Mouse (Mus musculus) liver, embryonic 12.5 days (tissue): ENCODE data around the gene Amh. TPM values are rescaled to one million over a fixed set of nuclear protein-coding genes. Genes with fewer than 3 reads are reported as not detected.

ENCODE experiments used
- ATAC-seq: fragments of 200-750 bp; cut with Nextera tagmentation; 2 replicates; pipeline ENCODE4 v1.8.0; 2017; ENCODE audit warnings: moderate number of reproducible peaks, mild to moderate bottlenecking, moderate library complexity
- H3K27ac ChIP-seq: fragments of 300-500 bp; sonication (generic); 2 replicates; pipeline ENCODE4 v1.5.1; 2016; ENCODE audit warnings: mild to moderate bottlenecking
- H3K27me3 ChIP-seq: fragments of 300-500 bp; sonication (generic); replicated peaks from 2 replicates; pipeline ENCODE4 v1.6.1; 2016; ENCODE audit warnings: mild to moderate bottlenecking, moderate library complexity
- H3K36me3 ChIP-seq: fragments of 300-500 bp; sonication (generic); 2 replicates; pipeline ENCODE4 v1.6.1; 2016; ENCODE audit warnings: mild to moderate bottlenecking, moderate library complexity
- H3K4me1 ChIP-seq: fragments of 300-500 bp; sonication (generic); 2 replicates; pipeline ENCODE4 v1.6.1; 2016
- H3K4me2 ChIP-seq: fragments of 300-500 bp; sonication (generic); 2 replicates; pipeline ENCODE4 v1.6.1; 2016; ENCODE audit warnings: mild to moderate bottlenecking, moderate library complexity
- H3K4me3 ChIP-seq: fragments of 300-500 bp; sonication (generic); 2 replicates; pipeline ENCODE4 v1.5.1; 2016; ENCODE audit warnings: mild to moderate bottlenecking, moderate library complexity
- H3K9ac ChIP-seq: fragments of 300-500 bp; sonication (generic); 2 replicates; pipeline ENCODE4 v1.6.1; 2016; ENCODE audit warnings: mild to moderate bottlenecking, moderate library complexity
- H3K9me3 ChIP-seq: fragments of 300-500 bp; sonication (generic); replicated peaks from 2 replicates; pipeline ENCODE4 v1.6.1; 2016; ENCODE audit warnings: mild to moderate bottlenecking, moderate library complexity
- WGBS: fragments of 180-500 bp; shearing (Covaris S2); methylation state at CpG from one replicate; pipeline ENCODE4 v1.1.7; 2016; ENCODE audit not compliant: insufficient replicate concordance; 5-methylcytosine and 5-hydroxymethylcytosine counted together
- polyA plus RNA-seq: library from polyadenylated mRNA; unstranded; fragments of >200 nt; fragmentation: Nextera tagmentation; extraction: Ambion mirVana; gene quantifications from 2 replicates; pipeline ENCODE4 v1.2.1, GENCODE M21; 2016

Amh gene
- 0.07 TPM in 1 of 2 replicates, not detected in the other for polyA plus RNA-seq

DNA sequence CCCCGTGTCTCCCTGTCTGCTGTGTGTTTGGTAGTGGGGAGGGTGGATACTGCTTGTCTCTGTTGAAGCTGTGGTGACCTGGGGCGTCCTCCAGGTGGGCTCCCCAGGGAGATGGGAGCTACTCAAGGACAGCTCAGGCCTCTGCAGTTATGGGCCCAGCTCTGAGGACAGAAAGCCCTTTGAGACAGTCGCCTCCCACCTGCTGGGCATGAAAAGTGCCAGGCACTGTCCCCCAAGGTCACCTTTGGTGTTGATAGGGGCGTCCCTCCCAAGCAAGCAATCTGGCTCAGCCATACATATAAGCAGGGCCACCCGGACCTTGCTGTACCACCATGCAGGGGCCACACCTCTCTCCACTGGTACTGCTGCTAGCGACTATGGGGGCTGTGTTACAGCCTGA is at the start of gene Amh:
TSS of gene Amh (plus strand) at position 328 of the 400 bp plus-strand sequence.
- no peaks in the 10 kb centered on the region for H3K9me3 ChIP-seq
- H3K4me1 ChIP-seq: peaks cover 68% of the 10 kb centered on the region
- ATAC-seq: no peak
- 66% methylated on average over 6 of the region's 6 CpGs for WGBS
- no peak within 1 kb of the TSS for H3K9ac ChIP-seq
- H3K27me3 ChIP-seq: peaks cover 38% of the 10 kb centered on the region
- no peak within 1 kb of the TSS for H3K4me3 ChIP-seq
- peak within 1 kb of the TSS; percentile 88; the same call in 1 of the 2 replicates for H3K4me2 ChIP-seq
- peak within 1 kb of the TSS; percentile 26; the same call in 1 of the 2 replicates for H3K27ac ChIP-seq
- H3K36me3 ChIP-seq: peaks cover 57% of the 10 kb centered on the region

DNA sequence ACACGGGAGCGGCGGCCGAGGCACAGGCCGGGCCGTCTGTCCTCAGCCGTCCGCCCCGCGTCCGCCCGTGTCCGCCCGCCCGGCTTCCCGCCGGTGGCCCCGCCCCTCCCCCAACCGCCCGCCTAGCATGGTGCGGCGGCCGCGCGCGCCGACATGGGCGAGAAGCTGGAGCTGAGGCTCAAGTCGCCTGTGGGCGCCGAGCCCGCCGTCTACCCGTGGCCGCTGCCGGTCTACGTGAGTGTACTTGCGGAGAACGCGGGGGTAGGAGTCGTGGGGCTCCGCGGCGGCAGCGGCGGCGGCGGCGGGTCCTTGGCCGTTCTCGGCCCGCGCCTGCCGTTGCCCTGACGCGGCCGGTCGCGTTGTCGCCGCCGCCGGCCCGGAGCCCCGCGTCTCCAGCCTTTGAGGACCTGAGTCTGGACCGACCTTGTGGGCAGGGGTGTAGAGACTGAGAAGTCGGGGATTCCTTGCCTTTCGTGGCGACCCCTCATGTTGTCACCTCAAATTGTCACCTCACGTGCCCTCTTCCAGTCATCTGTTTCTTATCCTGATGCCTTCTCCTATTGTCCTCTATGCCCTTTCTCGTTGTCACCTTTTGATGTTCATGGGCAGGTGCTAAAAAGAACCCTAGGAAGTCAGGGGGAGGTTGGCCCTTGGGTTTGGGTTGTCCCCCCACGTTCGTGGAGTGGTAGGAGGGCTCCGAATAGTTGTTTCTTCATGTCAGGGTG is 49.6 kb upstream of the Amh start:
- H3K4me2 ChIP-seq: peak overlapping the region; percentile 87
- no peaks in the 10 kb centered on the region for H3K9me3 ChIP-seq
- peak overlapping the region; percentile 87 for H3K27ac ChIP-seq
- peak overlapping the region; percentile 96 for H3K9ac ChIP-seq
- ATAC-seq: peak; percentile 62
- H3K36me3 ChIP-seq: 0 out of 2 replicates have a peak, but pooled peaks cover 2% of the 10 kb centered on the region
- peak overlapping the region; percentile 97 for H3K4me3 ChIP-seq
- no peaks in the 10 kb centered on the region for H3K27me3 ChIP-seq
- under 1% methylated on average over 74 of the region's 75 CpGs for WGBS
- peaks cover 78% of the 10 kb centered on the region for H3K4me1 ChIP-seq

DNA sequence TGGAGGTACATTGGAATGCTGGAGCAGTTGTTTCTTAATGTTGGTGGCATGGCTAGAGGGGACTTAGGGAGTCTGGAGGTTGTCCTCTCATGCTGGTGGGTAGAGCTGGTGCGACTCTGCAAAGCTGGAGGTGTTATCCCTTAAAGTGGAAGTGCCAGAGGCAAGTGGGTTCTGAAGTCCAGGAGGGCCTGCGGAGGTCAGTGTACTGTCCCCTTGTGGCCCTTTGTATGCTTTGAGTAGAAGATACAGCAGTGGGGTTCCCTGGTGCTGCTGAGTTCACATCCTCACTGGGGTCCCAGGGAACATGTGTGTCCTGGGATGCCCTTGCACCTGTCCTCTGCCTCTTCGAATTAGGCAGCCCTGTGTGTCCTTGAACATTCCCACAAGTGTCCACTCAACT is 48.9 kb upstream of the Amh start:
- peak overlapping the region; percentile 87 for H3K27ac ChIP-seq
- ATAC-seq: no peak
- WGBS: 22% methylated on average over 3 of the region's 3 CpGs

GRCm38 (mm10) chr10:80756509-80756908 is 48.5 kb upstream of the Amh start:
- H3K4me2 ChIP-seq: peak overlapping the region; percentile 87
- H3K9me3 ChIP-seq: no peaks in the 10 kb centered on the region
- no peak for ATAC-seq
- H3K27ac ChIP-seq: peak overlapping the region; percentile 87
- no peaks in the 10 kb centered on the region for H3K27me3 ChIP-seq
- H3K4me1 ChIP-seq: peaks cover 80% of the 10 kb centered on the region
- H3K36me3 ChIP-seq: 0 out of 2 replicates have a peak, but pooled peaks cover 2% of the 10 kb centered on the region
- H3K4me3 ChIP-seq: peak overlapping the region; percentile 97
- WGBS: 38% methylated on average over 2 of the region's 2 CpGs
- H3K9ac ChIP-seq: peak overlapping the region; percentile 96

More for the DNA sequence above, 48.9 kb upstream of the Amh start:
- Histone ChIP-seq H3K9ac (peak overlapping the region; percentile 96), H3K4me3 (peak overlapping the region; percentile 97), H3K9me3 (no peaks in the 10 kb centered on the region), H3K4me1 (peaks cover 80% of the 10 kb centered on the region), H3K4me2 (peak overlapping the region; percentile 87), H3K36me3 (0 out of 2 replicates have a peak, but pooled peaks cover 2% of the 10 kb centered on the region), H3K27me3 (no peaks in the 10 kb centered on the region)

DNA sequence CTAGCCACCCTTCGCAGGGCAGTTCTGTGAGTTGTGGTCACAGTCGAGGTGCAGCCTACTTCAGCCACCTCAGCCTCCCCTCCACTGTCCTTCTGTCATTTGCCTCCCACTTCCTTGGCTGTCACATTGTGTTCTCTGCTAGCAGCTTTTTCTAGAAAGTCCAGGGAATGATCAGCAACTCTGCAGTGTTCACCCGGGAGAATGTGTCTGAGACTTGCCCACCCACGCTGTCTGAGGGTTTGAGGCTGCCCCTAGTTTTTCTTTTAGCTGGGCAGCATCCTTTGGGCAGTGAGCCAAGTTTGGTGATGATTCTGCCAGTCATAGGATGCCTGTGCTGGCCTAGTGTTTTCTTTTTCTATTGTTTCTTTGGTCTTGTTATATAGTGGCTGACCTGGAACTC is 48.1 kb upstream of the Amh start:
- Histone ChIP-seq H3K9me3 (no peaks in the 10 kb centered on the region), H3K4me3 (peak overlapping the region; percentile 97), H3K27ac (peak overlapping the region; percentile 87; the same call in 1 of the 2 replicates), H3K9ac (peak overlapping the region; percentile 96), H3K4me2 (peak overlapping the region; percentile 87), H3K27me3 (no peaks in the 10 kb centered on the region), H3K36me3 (0 out of 2 replicates have a peak, but pooled peaks cover 2% of the 10 kb centered on the region), H3K4me1 (peaks cover 80% of the 10 kb centered on the region)
- ATAC-seq: no peak
- WGBS: 56% methylated on average over 4 of the region's 4 CpGs

- Histone ChIP-seq H3K9me3 (no peaks in the 10 kb centered on the region), H3K4me3 (peak overlapping the region; percentile 97; the same call in 1 of the 2 replicates), H3K27ac (peak overlapping the region; percentile 20; the same call in 1 of the 2 replicates), H3K9ac (0 out of 2 replicates have a peak overlapping the region, but pooled peaks have one; percentile 17), H3K27me3 (no peaks in the 10 kb centered on the region), H3K36me3 (peaks cover 4% of the 10 kb centered on the region; the same call in 1 of the 2 replicates), H3K4me1 (peaks cover 78% of the 10 kb centered on the region), H3K4me2 (peak overlapping the region; percentile 87)
- peak; percentile 38; the same call in 1 of the 2 replicates for ATAC-seq
- WGBS: 49% methylated on average over 5 of the region's 5 CpGs
Measured at GRCm38 (mm10) chr10:80757717-80758116, 47.3 kb upstream of the Amh start.

DNA sequence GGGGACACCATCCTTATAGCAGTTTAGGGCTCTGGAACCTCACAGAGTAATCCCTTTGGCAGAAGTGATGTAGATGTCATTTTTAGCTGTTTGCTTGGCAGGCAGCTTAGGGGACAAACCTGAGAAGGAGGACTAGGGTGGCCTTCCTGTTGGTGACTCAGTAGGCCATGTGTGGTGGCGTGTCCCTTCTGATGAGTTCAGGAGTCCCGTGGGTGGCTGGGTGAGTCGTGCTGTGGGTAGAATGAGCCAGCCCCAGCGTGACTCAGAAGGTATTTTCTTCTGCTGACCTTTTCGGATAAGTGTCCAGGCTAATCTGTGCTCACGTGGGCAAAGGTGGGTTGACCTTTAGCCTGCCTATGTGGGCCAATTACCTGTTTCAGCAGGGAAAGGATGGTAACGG is 46.4 kb upstream of the Amh start:
- peaks cover 83% of the 10 kb centered on the region for H3K4me1 ChIP-seq
- no peak overlapping the region for H3K4me2 ChIP-seq
- no peaks in the 10 kb centered on the region for H3K9me3 ChIP-seq
- H3K4me3 ChIP-seq: no peak overlapping the region
- H3K36me3 ChIP-seq: peaks cover 13% of the 10 kb centered on the region; the same call in 1 of the 2 replicates
- no peaks in the 10 kb centered on the region for H3K27me3 ChIP-seq
- WGBS: 66% methylated on average over 7 of the region's 7 CpGs
- no peak overlapping the region for H3K27ac ChIP-seq
- H3K9ac ChIP-seq: peak overlapping the region; percentile 25; the same call in 1 of the 2 replicates
- no peak for ATAC-seq

- no peak overlapping the region for H3K9ac ChIP-seq
- peaks cover 81% of the 10 kb centered on the region for H3K4me1 ChIP-seq
- H3K4me3 ChIP-seq: no peak overlapping the region
- no peak overlapping the region for H3K27ac ChIP-seq
- no peaks in the 10 kb centered on the region for H3K27me3 ChIP-seq
- no peak overlapping the region for H3K4me2 ChIP-seq
- H3K9me3 ChIP-seq: no peaks in the 10 kb centered on the region
- no peak for ATAC-seq
- H3K36me3 ChIP-seq: peaks cover 34% of the 10 kb centered on the region
- 83% methylated on average over 4 of the region's 4 CpGs for WGBS
Measured at GRCm38 (mm10) chr10:80760596-80761524, 44.2 kb upstream of the Amh start.

DNA sequence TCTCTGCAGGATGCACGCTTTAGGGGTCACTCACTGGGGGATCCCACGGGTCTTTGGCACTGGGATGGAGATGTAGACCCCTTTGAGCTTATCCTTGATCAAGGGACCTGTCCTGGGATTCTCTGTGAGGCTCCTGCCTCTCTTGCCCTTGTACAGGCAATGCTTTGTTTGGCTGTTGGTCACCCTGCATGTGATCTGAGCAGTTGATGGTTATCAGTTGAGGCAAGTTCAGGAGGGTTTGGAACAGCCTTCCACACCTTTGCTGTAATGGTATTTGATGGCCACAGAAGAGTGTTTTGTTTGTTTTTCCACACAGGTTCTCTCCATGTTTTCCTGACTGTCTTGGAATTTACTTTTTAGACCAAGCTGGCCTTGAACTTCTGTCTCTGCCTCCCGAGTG is 43.2 kb upstream of the Amh start:
- H3K9me3 ChIP-seq: no peaks in the 10 kb centered on the region
- peaks cover 71% of the 10 kb centered on the region for H3K4me1 ChIP-seq
- H3K27ac ChIP-seq: no peak overlapping the region
- 70% methylated on average over 3 of the region's 3 CpGs for WGBS
- no peak overlapping the region for H3K9ac ChIP-seq
- ATAC-seq: no peak
- H3K36me3 ChIP-seq: peaks cover 44% of the 10 kb centered on the region
- H3K4me2 ChIP-seq: no peak overlapping the region
- H3K27me3 ChIP-seq: no peaks in the 10 kb centered on the region
- no peak overlapping the region for H3K4me3 ChIP-seq

DNA sequence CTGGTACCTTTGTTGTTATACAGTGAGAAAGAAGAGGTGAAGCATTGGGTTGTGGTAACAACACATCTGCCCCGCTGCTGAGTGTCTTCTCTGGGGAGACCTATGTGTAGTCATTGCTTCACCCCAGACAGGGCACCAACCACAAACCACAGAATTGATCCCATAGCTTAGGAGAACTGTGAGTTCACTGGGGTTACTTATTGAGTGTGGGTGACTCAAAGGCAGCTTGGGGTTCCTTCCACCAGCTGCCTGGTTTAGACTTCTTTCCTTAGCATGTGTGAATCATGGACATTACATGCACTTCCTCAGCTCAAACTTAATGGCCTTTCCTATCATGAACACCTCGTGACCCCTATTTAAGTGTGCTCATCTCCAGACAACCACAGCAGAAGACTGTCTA is 41.5 kb upstream of the Amh start:
- peaks cover 55% of the 10 kb centered on the region for H3K4me1 ChIP-seq
- H3K27me3 ChIP-seq: no peaks in the 10 kb centered on the region
- no peak overlapping the region for H3K9ac ChIP-seq
- WGBS: 77% methylated on average over 2 of the region's 2 CpGs
- H3K4me3 ChIP-seq: no peak overlapping the region
- H3K27ac ChIP-seq: no peak overlapping the region
- no peaks in the 10 kb centered on the region for H3K9me3 ChIP-seq
- ATAC-seq: no peak
- H3K36me3 ChIP-seq: peaks cover 57% of the 10 kb centered on the region
- H3K4me2 ChIP-seq: no peak overlapping the region

DNA sequence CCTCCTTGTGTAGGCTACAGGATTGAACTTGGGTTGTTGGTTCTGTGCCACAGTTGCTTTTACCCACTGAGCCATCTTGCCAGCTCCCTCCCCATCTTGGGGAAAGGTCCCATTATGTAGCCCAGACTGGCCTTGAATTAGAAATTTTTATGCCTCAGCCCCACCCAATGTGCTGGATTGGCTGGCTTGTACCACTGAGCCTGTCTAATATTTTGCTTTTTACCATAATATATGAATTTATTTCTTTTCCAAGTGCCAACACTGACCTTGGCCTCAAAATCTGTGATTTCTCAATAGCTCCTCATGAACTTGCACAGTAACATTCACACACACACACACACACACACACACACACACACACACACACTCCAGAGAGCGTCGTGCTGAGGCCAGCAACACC is 39.3 kb upstream of the Amh start:
- Histone ChIP-seq H3K4me1 (peaks cover 47% of the 10 kb centered on the region), H3K4me3 (no peak overlapping the region), H3K36me3 (peaks cover 79% of the 10 kb centered on the region), H3K9me3 (no peaks in the 10 kb centered on the region), H3K4me2 (no peak overlapping the region), H3K27ac (no peak overlapping the region), H3K27me3 (no peaks in the 10 kb centered on the region), H3K9ac (no peak overlapping the region)
- 93% methylated on average over 2 of the region's 2 CpGs for WGBS
- no peak for ATAC-seq
